Mouse (Mus musculus): ENCODE results near the gene Fam207a. TPM values are rescaled to one million over a fixed set of nuclear protein-coding genes. Genes with fewer than 3 reads are reported as not detected.
A peak's percentile ranks its signal among the peaks of the same experiment; 100 is the strongest.

Fam207a gene
- total and polyA plus RNA-seq, 3 experiments, result 70.6 to 74.0 TPM; not detected in 1

- Histone ChIP-seq H3K27ac (ENCODE audit: control insufficient read depth, low read depth, low read length) (no peak overlapping the region), H3K36me3 (ENCODE audit: control insufficient read depth in 1 of 2, insufficient read depth in 2 of 2, low read length in 2 of 2) (peaks cover 4 to 7% of the 10 kb centered on the region in 2 experiments), H3K4me3 (ENCODE audit: control insufficient read depth in 1 of 2, insufficient read depth in 1 of 2, low read depth in 2 of 2, low read length in 2 of 2) (no peak overlapping the region), H3K9me3 (replicated peaks; ENCODE audit: insufficient read depth, low read length) (no peaks in the 10 kb centered on the region), H3K79me2 (ENCODE audit: control insufficient read depth, insufficient read depth, low read length, poor library complexity) (no peaks in the 10 kb centered on the region), H3K9ac (ENCODE audit: control insufficient read depth, low read depth, low read length, poor library complexity, severe bottlenecking) (no peak overlapping the region), H3K4me1 (ENCODE audit: control insufficient read depth in 1 of 2, insufficient read depth in 2 of 2, low read length in 2 of 2) (peaks cover 8 to 15% of the 10 kb centered on the region in 2 experiments), H3K27me3 (ENCODE audit: control insufficient read depth in 1 of 2, insufficient read depth in 2 of 2, low read length in 2 of 2) (no peaks in the 10 kb centered on the region)
- DNase-seq (ENCODE audit: low read depth, low spot score), result no peak
- TF ChIP-seq POLR2A (IDR thresholded peaks at IDR 0.05; ENCODE audit: control insufficient read depth in 1 of 2, insufficient read depth in 1 of 2, low read depth in 1 of 2, low read length in 2 of 2, poor library complexity in 1 of 2) (peak in 1 of 2 experiments; percentile 27; a peak in 1 of 4 replicates), ELF1 (IDR thresholded peaks at IDR 0.05; ENCODE audit: low read depth, low read length) (no peak), USF1 (IDR thresholded peaks at IDR 0.05; ENCODE audit: low read depth, low read length) (peak; percentile 57)
Observed at GRCm38 (mm10) chr10:77485786-77486185, 29.8 kb downstream of the Fam207a start.

GRCm38 (mm10) chr10:77484205-77484935 lies 31.2 kb downstream of the Fam207a start:
- peak overlapping the region in 1 of 2 experiments; percentile 0; a peak in 1 of 4 replicates for H3K4me3 ChIP-seq (ENCODE audit: control insufficient read depth in 1 of 2, insufficient read depth in 1 of 2, low read depth in 2 of 2, low read length in 2 of 2)
- peak overlapping the region; percentile 26; the same call in 1 of the 2 replicates for H3K27ac ChIP-seq (ENCODE audit: control insufficient read depth, low read depth, low read length)
- peaks cover 8 to 15% of the 10 kb centered on the region in 2 experiments for H3K4me1 ChIP-seq (ENCODE audit: control insufficient read depth in 1 of 2, insufficient read depth in 2 of 2, low read length in 2 of 2)
- H3K9me3 ChIP-seq (replicated peaks; ENCODE audit: insufficient read depth, low read length), result no peaks in the 10 kb centered on the region
- no peaks in the 10 kb centered on the region for H3K79me2 ChIP-seq (ENCODE audit: control insufficient read depth, insufficient read depth, low read length, poor library complexity)
- H3K27me3 ChIP-seq (ENCODE audit: control insufficient read depth in 1 of 2, insufficient read depth in 2 of 2, low read length in 2 of 2), result no peaks in the 10 kb centered on the region
- peak; percentile 78 for DNase-seq (ENCODE audit: low read depth, low spot score)
- peak overlapping the region; percentile 47 for H3K9ac ChIP-seq (ENCODE audit: control insufficient read depth, low read depth, low read length, poor library complexity, severe bottlenecking)
- H3K36me3 ChIP-seq (ENCODE audit: control insufficient read depth in 1 of 2, insufficient read depth in 2 of 2, low read length in 2 of 2), result peaks cover 3 to 7% of the 10 kb centered on the region in 2 experiments
- TF ChIP-seq NRF1 (IDR thresholded peaks at IDR 0.05; ENCODE audit: insufficient read depth, low read depth, low read length, poor library complexity, severe bottlenecking) (no peak), RAD21 (IDR thresholded peaks at IDR 0.05; ENCODE audit: low read depth, low read length) (no peak), E2F4 (IDR thresholded peaks at IDR 0.05; ENCODE audit: borderline replicate concordance, low read depth, low read length) (no peak), MEF2A (IDR thresholded peaks at IDR 0.05; ENCODE audit: extremely low read depth, insufficient replicate concordance, low read depth, low read length, poor library complexity, severe bottlenecking) (no peak), SMC3 (IDR thresholded peaks at IDR 0.05; ENCODE audit: low read depth, low read length) (no peak), CTCF (IDR thresholded peaks at IDR 0.05 in 2 of 3, conservative IDR thresholded peaks at IDR 0.05 in 1 of 3; ENCODE audit: control insufficient read depth in 1 of 3, insufficient read depth in 1 of 3, low read depth in 2 of 3, low read length in 3 of 3, poor library complexity in 1 of 3, severe bottlenecking in 1 of 3) (no peak), NELFE (IDR thresholded peaks at IDR 0.05; ENCODE audit: low read depth, low read length) (no peak), CHD1 (IDR thresholded peaks at IDR 0.05; ENCODE audit: low read depth, low read length) (no peak), MAX (IDR thresholded peaks at IDR 0.05; ENCODE audit: low read length) (no peak; the same call in 1 of the 2 replicates), TCF12 (IDR thresholded peaks at IDR 0.05; ENCODE audit: low read depth, low read length) (peak; percentile 84; the same call in 1 of the 2 replicates), GATA1 (IDR thresholded peaks at IDR 0.05; ENCODE audit: low read depth, low read length) (peak; percentile 66), USF1 (IDR thresholded peaks at IDR 0.05; ENCODE audit: low read depth, low read length) (no peak), TBP (IDR thresholded peaks at IDR 0.05; ENCODE audit: low read depth, low read length) (no peak), MYC (IDR thresholded peaks at IDR 0.05; ENCODE audit: low read depth, low read length) (0 out of 2 replicates have a peak, but pooled peaks have one; percentile 50), ZNF384 (IDR thresholded peaks at IDR 0.05; ENCODE audit: low read depth, low read length) (no peak), TAL1 (IDR thresholded peaks at IDR 0.05; ENCODE audit: low read length) (peak; percentile 76), MAZ (IDR thresholded peaks at IDR 0.05; ENCODE audit: low read depth, low read length) (no peak), CHD2 (IDR thresholded peaks at IDR 0.05; ENCODE audit: low read length) (no peak), ETS1 (IDR thresholded peaks at IDR 0.05; ENCODE audit: low read depth, low read length) (peak; percentile 50), RCOR1 (IDR thresholded peaks at IDR 0.05; ENCODE audit: low read depth, low read length) (peak; percentile 34; the same call in 1 of the 2 replicates), ZC3H11A (IDR thresholded peaks at IDR 0.05; ENCODE audit: low read depth, low read length) (no peak), JUND (IDR thresholded peaks at IDR 0.05; ENCODE audit: low read depth, low read length) (no peak), USF2 (IDR thresholded peaks at IDR 0.05; ENCODE audit: borderline replicate concordance in 1 of 2, insufficient read depth in 1 of 2, low read depth in 1 of 2, low read length in 2 of 2) (no peak), MYB (IDR thresholded peaks at IDR 0.05; ENCODE audit: low read depth, low read length) (no peak), EP300 (IDR thresholded peaks at IDR 0.05; ENCODE audit: low read depth in 1 of 2, low read length in 2 of 2) (peak; percentile 72 to 81; a peak in 3 of 4 replicates), POLR2A (IDR thresholded peaks at IDR 0.05; ENCODE audit: control insufficient read depth in 1 of 2, insufficient read depth in 1 of 2, low read depth in 1 of 2, low read length in 2 of 2, poor library complexity in 1 of 2) (no peak), MXI1 (IDR thresholded peaks at IDR 0.05; ENCODE audit: low read depth, low read length) (peak; percentile 41), GABPA (IDR thresholded peaks at IDR 0.05; ENCODE audit: low read depth, low read length) (no peak), HCFC1 (IDR thresholded peaks at IDR 0.05; ENCODE audit: low read depth, low read length) (no peak)

Data from MEL (cell line).